In the genomic region with DNA sequence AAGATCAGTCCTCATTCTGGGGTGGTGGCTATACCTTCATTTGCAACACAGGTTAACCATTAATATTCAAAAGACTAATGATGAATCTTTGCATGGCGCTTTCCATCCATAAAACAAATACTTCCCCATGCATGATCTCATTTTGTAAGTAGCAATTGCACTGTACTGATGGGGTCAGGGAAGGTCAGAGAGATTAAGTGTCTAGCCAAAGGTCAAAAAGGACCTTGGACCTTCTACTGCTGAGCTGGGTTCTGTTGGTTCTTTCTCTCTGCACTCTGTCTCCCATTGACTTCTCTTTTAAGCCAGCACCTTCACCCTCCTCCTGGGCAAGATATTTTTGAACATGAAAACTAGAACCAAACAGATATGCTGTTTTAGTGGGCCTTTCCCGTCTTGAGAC, we compare ENCODE assay signal across 15 mouse cellular contexts.
"Had no signal": no experiment of that assay in that cellular context is flagged by ENCODE, and none has a peak within 500 bp of the region (broad histone marks: within the 10 kb centered on the region; RNA-seq: fewer than 3 reads in every experiment).

No protein-coding gene starts in this region.

- H3K36me3 ChIP-seq: limb, embryonic 13.5 days; liver, embryonic 12.5 days; midbrain, embryonic 13.5 days; neural tube, embryonic 15.5 days; stomach, embryonic 15.5 days had no signal

- ATAC-seq: midbrain, embryonic 13.5 days had no signal

- DNase-seq: kidney, adult 8-10 months; kidney, postnatal 4 days; left cerebral cortex, postnatal 4 days; lung, embryonic 14.5 days; lung, postnatal 14 days; right cerebral cortex, adult 18-20 months; right cerebral cortex, postnatal 25 days had no signal

- H3K27me3 ChIP-seq: limb, embryonic 13.5 days; liver, embryonic 12.5 days; midbrain, embryonic 13.5 days; neural tube, embryonic 15.5 days; stomach, embryonic 15.5 days had no signal

- H3K4me3 ChIP-seq: layer of hippocampus, adult 2 months; limb, embryonic 13.5 days; liver, embryonic 12.5 days; midbrain, embryonic 13.5 days; myocyte; neural tube, embryonic 15.5 days; stomach, embryonic 15.5 days had no signal

- H3K4me1 ChIP-seq: midbrain, embryonic 13.5 days; neural tube, embryonic 15.5 days; stomach, embryonic 15.5 days had no signal

- H3K27ac ChIP-seq: kidney, postnatal 0 days; layer of hippocampus, adult 2 months; limb, embryonic 13.5 days; liver, embryonic 12.5 days; midbrain, embryonic 13.5 days; neural tube, embryonic 15.5 days; stomach, embryonic 15.5 days had no signal
